Mouse (Mus musculus): ENCODE measurements around the gene Baiap2.

Baiap2 gene

DNA sequence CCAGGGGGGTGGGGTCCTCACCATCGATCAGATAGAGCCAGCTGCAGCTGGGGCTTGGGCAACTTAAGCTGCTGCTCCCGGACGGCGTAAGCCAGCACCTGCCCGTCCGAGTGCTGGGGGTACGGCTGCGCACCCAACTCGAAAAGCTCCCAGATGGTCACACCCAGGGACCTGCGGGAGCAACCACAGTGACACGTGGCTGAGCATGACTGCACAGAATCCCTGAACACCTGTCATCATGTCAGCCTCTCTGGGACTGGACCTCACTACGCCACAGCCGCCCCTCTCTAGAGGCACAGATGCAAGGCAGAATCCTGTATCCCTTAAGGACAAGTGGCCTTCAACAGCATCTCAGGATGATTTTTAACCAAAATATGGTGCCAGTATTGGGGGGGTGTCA, 70.1 kb downstream of the Baiap2 start:
- DNase-seq (ENCODE audit: low spot score) = no peak

DNA sequence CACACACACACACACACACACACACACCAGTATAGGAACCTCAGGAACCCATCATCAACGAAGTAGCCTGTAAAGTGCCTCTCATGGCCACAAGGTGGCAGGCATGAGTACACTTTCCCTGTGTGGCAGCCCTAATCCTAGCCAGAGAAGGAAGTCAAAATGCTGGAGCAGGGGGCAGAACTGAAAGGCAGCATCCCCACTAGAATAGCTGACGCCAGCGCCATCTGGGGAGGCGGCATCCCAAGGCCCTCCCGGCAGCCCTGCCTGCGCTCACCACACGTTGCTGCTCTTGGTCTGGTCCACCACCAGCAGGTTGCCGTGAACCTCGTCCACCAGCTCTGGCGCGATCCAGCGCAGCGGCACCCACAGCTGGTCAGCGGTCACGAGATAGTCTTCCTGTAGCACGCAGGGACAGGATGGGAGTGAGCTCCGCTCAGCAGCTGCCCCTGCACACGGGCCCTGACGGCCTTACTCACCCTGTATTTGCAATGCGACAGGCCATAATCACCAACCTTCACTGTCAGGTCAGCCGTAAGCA, 70.7 kb downstream of the Baiap2 start:
- DNase-seq (ENCODE audit: low spot score) = peak; percentile 66

DNA sequence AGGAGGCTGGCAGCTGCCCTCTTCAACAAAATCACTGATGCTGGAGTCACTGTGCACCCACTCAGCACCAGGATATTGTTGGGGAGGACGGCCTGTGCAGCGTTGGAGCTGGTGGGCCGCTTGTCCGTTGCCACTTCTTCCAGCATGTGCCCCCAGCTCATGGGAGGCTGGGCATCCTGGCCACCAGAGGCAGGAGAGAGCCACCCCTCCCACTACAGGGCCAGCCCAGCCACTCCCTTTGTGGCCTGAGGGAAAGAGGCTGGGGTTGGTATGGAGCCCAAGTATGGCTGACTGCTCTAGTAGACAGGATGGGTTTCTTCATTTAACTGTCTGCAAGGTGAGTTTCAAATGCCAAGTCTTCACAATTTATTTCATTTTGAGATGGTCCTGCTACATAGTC, 72.2 kb downstream of the Baiap2 start:
- DNase-seq (ENCODE audit: low spot score) = no peak

GRCm38 (mm10) chr11:120017011-120017410, 74.4 kb downstream of the Baiap2 start:
- no peak for DNase-seq (ENCODE audit: low spot score)

DNA sequence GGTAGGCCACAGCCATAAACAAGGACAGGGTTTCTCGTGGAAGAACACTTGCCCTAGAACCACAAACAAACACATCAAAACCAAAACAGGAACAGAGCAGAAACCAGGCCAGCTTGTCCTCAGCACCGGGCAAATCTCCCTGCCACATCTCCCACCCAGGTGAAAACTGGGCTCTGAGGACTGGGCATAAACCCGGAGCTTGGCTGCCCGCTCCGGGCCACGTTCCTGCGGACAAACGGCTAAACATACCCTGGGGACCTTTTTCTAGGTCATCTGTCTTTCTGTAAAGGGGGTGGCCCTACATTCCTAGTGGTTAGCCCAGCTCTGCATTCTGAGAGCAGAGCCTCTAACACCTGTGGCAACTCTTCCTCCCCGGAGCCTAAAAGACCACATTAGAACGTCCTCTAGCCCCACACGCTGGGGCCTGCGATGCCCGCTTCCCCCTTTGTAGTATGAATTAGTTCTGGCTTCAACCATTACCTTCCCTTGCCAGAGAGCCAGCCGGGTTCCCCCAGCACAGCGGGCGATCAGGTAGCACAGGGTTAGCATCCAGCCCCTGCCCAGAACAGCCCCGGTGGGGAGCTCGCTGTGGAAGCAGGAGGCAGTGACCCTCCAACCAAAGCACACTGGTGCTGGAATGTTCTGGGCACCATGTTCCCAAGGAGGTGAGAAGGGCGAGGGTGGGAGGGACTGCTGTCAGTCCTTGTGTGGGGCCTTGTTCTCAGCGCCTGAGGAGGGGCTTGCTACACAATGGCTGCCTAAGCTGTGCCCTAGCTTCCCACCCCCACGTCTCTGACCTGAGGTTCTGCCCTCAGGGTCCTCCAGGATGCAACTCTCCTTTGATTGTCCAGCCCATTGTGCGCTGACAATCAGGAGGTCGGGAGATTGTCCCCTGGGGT, 77.2 kb downstream of the Baiap2 start:
- DNase-seq (ENCODE audit: low spot score) = no peak

- no peak for DNase-seq (ENCODE audit: low spot score)
Observed at GRCm38 (mm10) chr11:120021367-120021766, 78.8 kb downstream of the Baiap2 start.

DNA sequence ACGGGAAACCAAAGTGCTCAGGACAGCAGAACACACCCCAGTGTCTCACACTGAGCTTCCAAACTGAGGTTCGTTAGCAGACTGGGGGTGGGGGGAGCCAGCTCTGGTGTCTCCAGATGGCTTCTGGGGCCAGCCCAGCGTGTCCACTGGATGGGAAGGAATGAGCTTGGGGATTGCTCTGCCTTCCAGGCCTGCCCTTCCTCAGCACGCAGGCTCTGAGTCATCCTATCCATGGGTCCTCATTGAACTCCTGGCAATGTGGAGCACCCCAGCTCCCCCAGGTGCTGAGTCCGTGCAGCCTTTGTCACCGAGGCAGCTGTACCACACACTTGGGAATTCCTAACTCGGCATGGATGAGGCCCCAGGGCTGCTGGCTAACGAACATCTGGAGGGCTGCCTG, 79.7 kb downstream of the Baiap2 start:
- no peak for DNase-seq (ENCODE audit: low spot score)

- no peak for DNase-seq (ENCODE audit: low spot score)
Observed at GRCm38 (mm10) chr11:120022841-120023240, 80.3 kb downstream of the Baiap2 start.

DNA sequence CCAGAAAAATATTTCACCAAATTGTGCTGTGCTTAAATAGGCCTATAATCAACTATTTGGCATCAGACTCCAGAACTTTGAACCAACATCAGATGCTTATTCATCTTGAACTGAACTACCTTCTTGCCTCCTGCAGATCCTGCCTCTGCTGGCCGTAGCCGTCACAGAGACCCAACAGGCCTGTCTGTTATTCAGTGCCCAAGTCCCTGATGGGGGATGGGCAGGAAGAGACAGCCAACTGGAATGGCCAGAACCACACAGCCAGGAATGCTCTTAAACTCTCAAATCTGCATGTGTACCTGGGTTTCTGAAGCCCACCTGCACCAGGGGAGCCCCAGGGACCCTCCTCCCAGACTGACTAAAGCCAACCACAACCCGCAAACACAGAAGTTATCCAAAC, 84.4 kb downstream of the Baiap2 start:
- DNase-seq (ENCODE audit: low spot score) = no peak

DNA sequence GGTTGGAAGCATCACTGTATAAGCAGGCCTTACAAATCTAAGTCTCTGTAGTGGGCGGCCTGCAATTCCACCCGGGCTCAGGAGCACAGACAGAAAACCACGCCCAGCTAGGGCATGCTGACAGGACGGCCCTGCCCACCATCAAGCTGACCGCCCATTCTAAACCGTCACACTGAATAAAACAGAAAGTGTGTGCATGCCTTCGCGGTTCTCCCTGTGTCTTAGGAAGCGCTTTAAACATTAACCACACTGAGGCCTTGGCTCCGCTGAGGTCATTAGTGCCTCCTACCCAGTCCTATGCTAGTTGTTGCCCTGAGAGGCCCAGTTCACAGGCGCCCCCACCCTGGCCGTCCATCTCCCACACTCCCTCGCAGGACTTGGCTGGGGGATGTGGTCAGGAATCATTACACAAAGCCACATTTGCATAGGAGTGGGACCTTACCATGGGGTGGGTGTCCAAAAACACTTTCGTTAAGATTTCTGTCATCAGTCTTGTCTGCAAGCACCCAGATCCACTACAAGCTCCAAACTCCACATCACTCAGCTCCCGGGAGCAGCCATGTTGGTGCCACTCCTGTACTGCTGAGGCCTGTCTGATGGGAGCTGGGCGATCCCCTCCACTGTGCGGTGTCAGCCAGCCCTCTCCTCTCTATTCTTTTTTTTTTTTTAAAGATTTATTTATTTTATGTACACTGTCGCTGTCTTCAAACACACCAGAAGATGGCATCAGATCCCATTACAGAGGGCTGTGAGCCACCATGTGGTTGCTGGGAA, 85.9 kb downstream of the Baiap2 start:
- DNase-seq (ENCODE audit: low spot score) = no peak

DNA sequence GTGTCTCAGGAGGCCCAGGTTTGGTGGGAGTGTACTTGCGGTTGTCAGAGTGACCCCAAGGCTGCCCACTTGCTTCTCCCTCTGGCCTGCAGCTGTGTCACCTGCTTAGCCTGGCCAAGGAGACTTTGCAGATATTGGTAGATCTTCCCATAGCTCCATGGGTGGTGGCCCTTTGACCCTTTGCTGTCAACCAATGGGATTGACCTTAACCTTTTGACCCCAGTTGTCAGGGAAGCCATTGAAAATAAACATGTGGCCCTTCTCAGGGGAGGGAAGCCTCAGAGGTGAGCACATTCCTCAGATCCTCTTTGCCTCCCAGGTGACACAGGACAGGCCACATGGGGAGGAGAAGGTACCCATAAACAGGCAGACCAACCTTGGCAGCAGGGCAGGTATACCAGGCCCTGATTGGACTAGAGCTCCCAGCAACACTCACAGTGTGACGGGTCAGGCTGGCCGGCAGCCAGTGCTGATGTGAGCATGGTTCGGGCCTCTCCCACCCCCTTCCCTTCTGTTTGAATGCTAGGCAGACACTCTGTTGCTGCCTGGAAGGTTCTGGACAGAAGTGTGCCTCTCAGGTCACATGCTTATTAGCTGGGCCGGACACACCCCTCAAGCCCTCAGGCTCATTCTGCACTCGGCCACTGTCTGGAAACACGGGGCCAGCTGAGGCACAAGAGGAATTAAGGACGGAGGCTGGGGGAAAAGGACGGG, 87.0 kb downstream of the Baiap2 start:
- no peak for DNase-seq (ENCODE audit: low spot score)

- no peak for DNase-seq (ENCODE audit: low spot score)
Observed at GRCm38 (mm10) chr11:120030145-120030901, 87.8 kb downstream of the Baiap2 start.

GRCm38 (mm10) chr11:120032052-120032451, 89.5 kb downstream of the Baiap2 start:
- no peak for DNase-seq (ENCODE audit: low spot score)

GRCm38 (mm10) chr11:120033473-120033872, 90.9 kb downstream of the Baiap2 start:
- DNase-seq (ENCODE audit: low spot score) = no peak

- no peak for DNase-seq (ENCODE audit: low spot score)
Observed at GRCm38 (mm10) chr11:120034306-120034705, 91.7 kb downstream of the Baiap2 start.

DNA sequence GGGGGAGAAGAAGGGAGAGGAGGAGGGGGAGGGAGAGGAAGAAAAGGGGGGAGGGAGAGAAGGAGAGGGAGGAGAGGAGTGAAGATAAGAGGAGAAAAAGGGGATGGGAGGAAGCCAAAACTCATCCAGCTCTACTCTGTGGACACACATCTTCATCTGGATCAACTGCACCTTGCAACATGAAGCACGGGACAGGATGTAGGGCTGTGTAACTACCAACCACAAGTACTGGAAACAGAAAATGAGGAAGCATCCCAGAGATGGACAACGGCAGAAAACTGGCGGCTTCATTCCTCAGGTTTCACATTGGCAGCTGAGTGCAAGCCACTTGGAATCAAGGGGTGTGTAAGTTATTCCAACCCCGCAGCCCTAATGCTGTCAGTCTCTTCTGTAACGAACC, 92.2 kb downstream of the Baiap2 start:
- DNase-seq (ENCODE audit: low spot score) = no peak

- DNase-seq (ENCODE audit: low spot score) = no peak
Observed at GRCm38 (mm10) chr11:120039581-120039980, 97.0 kb downstream of the Baiap2 start.

GRCm38 (mm10) chr11:120040440-120040839, 97.9 kb downstream of the Baiap2 start:
- no peak for DNase-seq (ENCODE audit: low spot score)

DNA sequence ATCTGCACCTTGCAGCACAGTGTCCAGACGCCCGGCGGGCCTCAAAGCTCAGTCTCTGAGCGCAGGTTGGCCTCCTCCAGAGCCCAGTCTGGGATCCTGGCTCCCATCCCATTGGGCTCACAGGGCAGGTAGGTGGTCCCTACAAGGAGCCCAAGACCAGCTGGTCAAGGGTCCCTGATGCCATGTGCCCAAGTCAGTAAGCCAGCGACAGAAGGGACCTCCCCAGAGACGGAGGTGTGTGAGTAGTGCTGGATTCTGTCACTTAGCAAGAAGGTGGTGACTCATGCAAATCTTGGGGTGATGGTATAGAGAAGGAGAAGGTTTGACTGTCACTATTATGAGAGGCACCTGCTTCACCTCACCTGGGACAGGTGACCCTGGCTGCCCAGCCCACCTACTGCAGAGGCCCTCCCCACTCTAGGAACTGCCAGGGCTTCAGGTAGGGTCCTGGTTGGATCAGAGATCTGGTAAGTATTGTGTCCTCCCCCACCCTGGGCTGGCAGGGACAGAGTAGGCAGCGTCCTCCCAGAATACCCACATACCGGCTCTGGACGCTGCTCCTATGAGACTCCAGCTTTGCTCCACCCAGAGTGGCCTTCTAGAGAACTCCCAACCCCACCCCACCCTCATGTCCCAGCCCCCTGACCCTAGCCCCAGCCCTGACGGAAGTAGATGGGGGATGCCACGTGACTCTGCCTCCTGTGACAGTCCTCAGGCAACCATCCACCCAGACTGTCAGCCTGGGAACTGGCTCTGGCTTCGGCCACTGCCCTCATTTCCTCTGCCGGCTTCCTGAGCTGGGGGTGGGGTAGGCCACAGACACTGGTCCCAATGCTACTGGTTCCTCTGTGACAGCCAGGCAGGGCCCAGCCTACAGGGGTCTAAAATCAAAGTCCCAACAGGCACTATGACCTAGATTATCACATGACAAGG, 98.9 kb downstream of the Baiap2 start:
- DNase-seq (ENCODE audit: low spot score) = no peak

- DNase-seq (ENCODE audit: low spot score) = no peak
Observed at GRCm38 (mm10) chr11:120042141-120042838, 99.7 kb downstream of the Baiap2 start.

Data from ovary, adult 18-20 months (tissue).